Mouse (Mus musculus) thymus, adult 2 months (tissue): ENCODE measurements around the gene Ndufaf2. TPM values are rescaled to one million over a fixed set of nuclear protein-coding genes. Genes with fewer than 3 reads are reported as not detected.

ENCODE experiments used
- DNase-seq: peaks from one replicate; pipeline ENCODE4 v3.0.0; 2021
- H3K27ac ChIP-seq: fragments of 200-500 bp; 2 replicates; pipeline ENCODE4 v1.5.1; 2012; ENCODE audit warnings: low read length, control low read depth; ENCODE audit not compliant: control insufficient read depth, insufficient read depth
- H3K27me3 ChIP-seq: fragments of 200-500 bp; 2 replicates; pipeline ENCODE4 v1.6.1; 2012; ENCODE audit warnings: mild to moderate bottlenecking, low read length, moderate library complexity, mixed read lengths; ENCODE audit not compliant: control insufficient read depth, insufficient read depth
- H3K36me3 ChIP-seq: fragments of 200-500 bp; 2 replicates; pipeline ENCODE4 v1.6.1; 2012; ENCODE audit warnings: mild to moderate bottlenecking, low read length, moderate library complexity; ENCODE audit not compliant: control insufficient read depth, insufficient read depth
- H3K4me1 ChIP-seq: fragments of 200-500 bp; replicated peaks from 2 replicates; pipeline ENCODE4 v1.6.1; 2012; ENCODE audit warnings: low read length; ENCODE audit not compliant: control insufficient read depth, insufficient read depth
- H3K4me3 ChIP-seq: fragments of 200-500 bp; 2 replicates; pipeline ENCODE4 v1.5.1; 2012; ENCODE audit warnings: mild to moderate bottlenecking, low read length, control low read depth, moderate library complexity; ENCODE audit not compliant: control insufficient read depth, insufficient read depth
- CTCF ChIP-seq: fragments of 200-500 bp; IDR thresholded peaks from 2 replicates; pipeline ENCODE4 v1.5.1; 2012; ENCODE audit warnings: mild to moderate bottlenecking, control low read depth, low read length, moderate library complexity, borderline replicate concordance; ENCODE audit not compliant: control insufficient read depth, poor library complexity, insufficient read depth; ENCODE audit errors: extremely low read depth
- POLR2A ChIP-seq: fragments of 200-500 bp; IDR thresholded peaks from 2 replicates; pipeline ENCODE4 v1.6.1; 2012; ENCODE audit warnings: mild to moderate bottlenecking, low read length, control low read depth, moderate library complexity; ENCODE audit not compliant: control insufficient read depth, poor library complexity, insufficient read depth; ENCODE audit errors: extremely low read depth
- WGBS: fragments of 180-500 bp; shearing (Covaris S2); methylation state at CpG from one replicate; pipeline ENCODE4 v1.1.7; 2018; 5-methylcytosine and 5-hydroxymethylcytosine counted together
- polyA plus RNA-seq: library from polyadenylated mRNA; depleted of rRNA; stranded (reverse); fragments of >200 nt; gene quantifications from 2 replicates; pipeline ENCODE4 v1.2.3, GENCODE M21; 2012

Ndufaf2 gene
- polyA plus RNA-seq, 1 experiment, result 5.0 TPM

- no peak for TF ChIP-seq POLR2A
- no peak for TF ChIP-seq CTCF
- Histone ChIP-seq H3K4me3 (no peak overlapping the region), H3K36me3 (no peaks in the 10 kb centered on the region), H3K4me1 (no peaks in the 10 kb centered on the region), H3K27me3 (no peaks in the 10 kb centered on the region), H3K27ac (no peak overlapping the region)
- DNase-seq, result no peak
- WGBS, result 97% methylated on average over 6 of the region's 6 CpGs
These were observed 144.6 kb downstream of the Ndufaf2 start for GRCm38 (mm10) chr13:108013839-108014238.

DNA sequence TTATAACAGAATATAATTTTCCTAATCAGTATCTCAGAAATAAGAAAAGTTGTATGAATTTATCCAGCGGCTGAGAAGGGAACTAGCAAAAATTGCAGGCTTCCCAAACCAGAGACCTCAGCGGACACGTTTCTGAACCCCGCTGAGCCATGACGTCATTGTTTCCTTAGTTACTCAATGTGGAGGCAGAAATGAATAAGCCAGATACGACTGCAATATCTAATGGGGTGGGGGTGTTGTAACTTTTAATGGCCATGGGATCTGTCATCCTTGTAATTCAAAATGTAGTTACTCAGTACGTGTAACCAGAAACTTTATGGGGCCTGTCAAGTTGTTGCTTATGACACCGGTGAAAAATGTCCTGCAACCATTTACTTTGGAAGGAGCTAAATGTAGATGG is 145.3 kb downstream of the Ndufaf2 start:
- H3K4me1 ChIP-seq, result no peaks in the 10 kb centered on the region
- H3K4me3 ChIP-seq, result no peak overlapping the region
- no peaks in the 10 kb centered on the region for H3K36me3 ChIP-seq
- WGBS, result 94% methylated on average over 8 of the region's 8 CpGs
- H3K27ac ChIP-seq, result no peak overlapping the region
- TF ChIP-seq POLR2A (no peak), CTCF (no peak)
- H3K27me3 ChIP-seq, result no peaks in the 10 kb centered on the region
- DNase-seq, result no peak

GRCm38 (mm10) chr13:108007861-108008260 is 150.6 kb downstream of the Ndufaf2 start:
- DNase-seq, result no peak
- Histone ChIP-seq H3K4me1 (no peaks in the 10 kb centered on the region), H3K27me3 (no peaks in the 10 kb centered on the region), H3K36me3 (no peaks in the 10 kb centered on the region), H3K27ac (no peak overlapping the region), H3K4me3 (no peak overlapping the region)
- TF ChIP-seq POLR2A, result no peak
- no peak for TF ChIP-seq CTCF
- WGBS, result 73% methylated on average over 4 of the region's 4 CpGs

DNA sequence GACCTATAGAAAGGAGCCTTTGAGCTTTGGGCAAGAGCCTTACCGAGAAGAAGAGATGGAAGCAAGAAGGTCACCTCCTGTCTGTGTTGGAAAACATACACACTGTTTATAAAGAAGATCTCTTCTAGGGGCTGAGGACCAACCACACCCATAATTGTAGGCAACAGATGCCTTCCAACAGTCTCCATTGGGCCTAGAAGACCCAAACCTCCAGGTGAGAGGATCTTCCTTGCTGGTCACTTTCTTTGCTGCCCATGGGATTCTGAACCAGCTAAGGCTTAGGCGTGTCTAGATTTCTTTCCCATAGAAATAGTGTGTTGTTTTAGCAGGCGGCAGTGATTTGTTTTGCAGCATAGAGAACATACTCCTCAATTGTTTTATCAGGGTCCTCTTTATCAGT is 162.1 kb downstream of the Ndufaf2 start:
- no peaks in the 10 kb centered on the region for H3K36me3 ChIP-seq
- 94% methylated on average over 3 of the region's 3 CpGs for WGBS
- DNase-seq, result no peak
- no peaks in the 10 kb centered on the region for H3K4me1 ChIP-seq
- H3K27me3 ChIP-seq, result no peaks in the 10 kb centered on the region
- TF ChIP-seq POLR2A (no peak), CTCF (no peak)
- no peak overlapping the region for H3K27ac ChIP-seq
- H3K4me3 ChIP-seq, result no peak overlapping the region

DNA sequence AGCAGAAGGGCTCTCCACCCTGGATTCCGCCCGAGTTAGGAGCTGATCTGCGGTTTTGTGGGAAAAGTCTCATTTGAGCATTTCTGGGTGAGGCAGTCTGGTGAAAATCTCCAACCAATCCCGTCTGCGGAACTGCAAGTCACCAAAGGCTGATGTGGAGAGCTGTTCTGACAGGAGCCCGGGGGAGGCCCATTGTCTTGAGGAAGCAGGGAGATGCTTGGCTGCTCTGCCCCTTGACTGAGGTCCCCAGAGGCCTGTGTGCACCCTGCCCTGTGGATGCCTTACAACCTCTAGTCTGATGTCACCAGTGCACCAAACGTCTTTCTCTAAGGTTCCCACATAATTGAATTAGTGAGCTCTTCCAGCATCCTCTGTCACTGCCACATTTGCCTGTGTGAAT is 163.2 kb downstream of the Ndufaf2 start:
- no peak overlapping the region for H3K4me3 ChIP-seq
- TF ChIP-seq POLR2A, result no peak
- TF ChIP-seq CTCF, result no peak
- H3K27me3 ChIP-seq, result no peaks in the 10 kb centered on the region
- DNase-seq, result no peak
- 88% methylated on average over 7 of the region's 7 CpGs for WGBS
- H3K27ac ChIP-seq, result no peak overlapping the region
- H3K36me3 ChIP-seq, result no peaks in the 10 kb centered on the region
- no peaks in the 10 kb centered on the region for H3K4me1 ChIP-seq

DNA sequence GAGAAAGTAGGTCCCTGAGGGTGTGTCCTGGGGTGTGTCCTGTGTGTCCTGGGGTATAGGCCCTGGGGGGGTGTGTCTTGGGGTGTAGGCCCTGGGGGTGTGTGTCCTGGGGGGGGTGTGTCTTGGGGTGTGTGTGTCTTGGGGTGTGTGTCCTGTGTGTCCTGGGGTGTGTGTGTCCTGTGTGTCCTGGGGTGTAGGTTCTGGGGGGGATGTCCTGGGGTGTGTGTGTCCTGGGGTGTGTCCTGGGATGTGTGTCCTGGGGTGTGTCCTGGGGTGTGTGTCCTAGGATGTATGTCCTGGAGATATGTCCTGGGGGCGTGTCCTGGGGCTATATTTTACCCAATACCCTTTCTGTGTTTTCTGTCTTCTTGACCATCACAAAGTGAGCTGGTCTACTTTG is 165.8 kb downstream of the Ndufaf2 start:
- H3K27ac ChIP-seq, result no peak overlapping the region
- no peaks in the 10 kb centered on the region for H3K27me3 ChIP-seq
- no peak overlapping the region for H3K4me3 ChIP-seq
- no peaks in the 10 kb centered on the region for H3K36me3 ChIP-seq
- DNase-seq, result no peak
- TF ChIP-seq POLR2A (no peak), CTCF (no peak)
- WGBS, result 73% methylated on average over 1 of the region's 1 CpGs
- no peaks in the 10 kb centered on the region for H3K4me1 ChIP-seq

GRCm38 (mm10) chr13:107984641-107985040 is 173.8 kb downstream of the Ndufaf2 start:
- no peaks in the 10 kb centered on the region for H3K27me3 ChIP-seq
- no peaks in the 10 kb centered on the region for H3K4me1 ChIP-seq
- WGBS, result 85% methylated on average over 5 of the region's 5 CpGs
- no peaks in the 10 kb centered on the region for H3K36me3 ChIP-seq
- DNase-seq, result no peak
- no peak overlapping the region for H3K27ac ChIP-seq
- H3K4me3 ChIP-seq, result no peak overlapping the region
- TF ChIP-seq POLR2A, result no peak
- TF ChIP-seq CTCF, result no peak
